Mouse (Mus musculus) fat pad, adult 2 months (tissue): ENCODE data around the gene Gm37240.

Experiments used
- DNase-seq: peaks from one replicate; pipeline ENCODE4 v3.0.0-alpha.2; 2011; ENCODE audit warnings: low read depth, low spot score; ENCODE audit errors: extremely low read depth

Gm37240 gene

DNA sequence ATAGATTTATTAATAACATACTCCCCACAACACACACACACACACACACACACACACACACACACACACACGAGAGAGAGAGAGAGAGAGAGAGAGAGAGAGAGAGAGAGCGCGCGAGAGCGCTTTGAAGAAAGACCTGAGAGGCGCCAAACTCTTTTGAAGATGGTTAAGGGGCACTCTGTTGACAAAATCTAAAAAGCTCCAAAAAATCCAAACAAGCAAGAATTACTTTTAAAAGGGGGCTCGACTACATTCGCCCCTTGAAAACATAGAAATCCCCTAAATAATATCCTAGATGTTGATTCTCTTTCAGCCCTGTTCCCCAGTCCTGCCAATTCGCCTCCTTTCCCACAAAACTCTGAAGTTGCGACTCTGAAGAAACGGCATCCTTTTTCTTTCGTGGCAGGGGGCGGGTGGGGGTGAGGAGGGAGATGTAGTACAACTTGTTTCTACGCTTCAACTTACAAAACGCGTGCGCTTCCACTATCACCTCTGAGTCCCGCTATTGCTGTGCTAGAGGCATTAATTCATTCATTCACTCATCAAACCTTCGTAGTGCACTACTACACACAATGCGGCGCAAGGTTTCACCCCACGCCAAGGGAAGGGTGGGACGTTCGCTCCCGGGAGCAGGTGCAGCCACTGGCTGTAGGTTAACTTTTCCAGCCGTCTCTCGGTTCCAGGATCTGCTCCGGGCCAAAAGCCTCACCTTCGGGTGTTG, 1073.7 kb downstream of the Gm37240 start:
- no peak for DNase-seq

DNA sequence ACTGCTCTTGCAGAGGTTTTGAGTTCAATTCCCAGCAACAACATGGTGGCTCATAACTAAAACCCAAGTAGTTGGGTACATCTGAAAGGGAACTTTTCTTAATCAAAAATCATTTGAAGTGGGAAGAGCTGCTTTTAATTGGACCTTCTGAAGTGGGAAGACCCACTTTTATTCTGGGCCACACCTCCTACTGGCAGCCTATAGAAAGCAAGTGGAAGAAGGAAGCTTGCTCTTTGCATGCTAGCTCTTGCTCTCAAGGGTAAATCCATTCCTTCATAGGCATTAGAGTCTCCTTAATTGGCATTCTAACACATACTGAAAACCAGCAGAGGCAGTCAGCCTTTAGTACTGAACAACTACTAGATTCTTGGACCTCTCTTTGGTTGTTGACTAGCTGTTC, 1076.5 kb downstream of the Gm37240 start:
- no peak for DNase-seq

DNA sequence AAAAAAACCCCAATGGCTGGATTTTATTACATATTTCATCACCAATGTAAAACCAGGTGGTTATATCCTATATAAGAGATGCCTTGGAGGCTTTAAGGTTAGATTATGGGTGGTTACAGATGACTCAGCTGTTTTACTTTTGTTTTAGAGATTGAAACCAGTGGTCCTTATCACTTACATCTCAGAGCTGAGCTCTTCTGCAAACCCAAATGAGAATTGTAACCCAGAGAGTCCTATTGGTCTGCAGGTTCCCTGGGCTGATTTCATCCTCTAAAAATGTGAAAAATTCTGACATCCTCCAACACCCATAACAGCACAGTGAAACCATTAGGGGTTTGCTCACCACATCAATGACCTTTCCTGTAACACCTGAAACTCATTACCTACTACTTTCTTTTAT, 1078.4 kb downstream of the Gm37240 start:
- no peak for DNase-seq

DNA sequence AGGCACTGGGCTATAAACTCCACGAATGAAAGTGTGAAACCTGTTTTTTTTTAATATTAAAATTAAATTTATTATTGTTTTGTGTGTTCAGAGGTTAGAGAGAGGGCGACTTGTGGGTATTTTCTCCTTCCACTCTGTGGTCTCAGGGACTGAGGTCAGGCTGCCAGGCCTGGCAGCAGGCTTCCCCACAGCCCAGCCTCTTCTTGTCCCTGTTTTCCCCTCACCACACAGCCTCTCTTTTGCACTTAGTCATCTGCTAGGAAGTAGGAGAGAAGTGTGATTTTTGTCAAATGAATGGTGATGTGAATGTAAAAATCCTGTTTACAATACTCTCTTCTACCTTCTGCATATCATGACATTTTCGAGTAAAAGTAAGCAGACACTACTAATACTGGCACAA, 1079.5 kb downstream of the Gm37240 start:
- no peak for DNase-seq

- DNase-seq, result no peak
These were observed 1081.1 kb downstream of the Gm37240 start for GRCm38 (mm10) chr3:84806206-84806605.

DNA sequence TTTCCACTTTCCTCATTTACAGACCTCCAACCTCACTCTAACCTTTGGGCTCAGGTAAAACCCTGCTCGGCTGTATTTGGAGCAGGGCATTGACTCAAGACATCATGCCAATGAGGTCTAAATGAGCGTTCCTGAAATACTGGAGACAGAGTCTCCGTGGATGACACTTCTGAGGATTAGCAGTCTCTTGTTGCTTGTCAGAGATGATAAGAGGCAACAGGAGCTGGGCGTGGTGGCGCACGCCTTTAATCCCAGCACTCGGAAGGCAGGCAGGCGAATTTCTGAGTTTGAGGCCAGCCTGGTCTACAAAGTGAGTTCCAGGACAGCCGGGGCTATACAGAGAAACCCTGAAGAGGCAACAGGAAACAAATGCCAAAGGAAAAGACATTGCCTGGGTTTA, 1083.3 kb downstream of the Gm37240 start:
- no peak for DNase-seq

- DNase-seq, result no peak
These were observed 1099.4 kb downstream of the Gm37240 start for GRCm38 (mm10) chr3:84787914-84788313.

GRCm38 (mm10) chr3:84776084-84776483, 1111.2 kb downstream of the Gm37240 start:
- DNase-seq, result no peak

GRCm38 (mm10) chr3:84775577-84775976, 1111.7 kb downstream of the Gm37240 start:
- no peak for DNase-seq

GRCm38 (mm10) chr3:84775067-84775423, 1112.3 kb downstream of the Gm37240 start:
- DNase-seq, result no peak

- DNase-seq, result no peak
These were observed 1112.9 kb downstream of the Gm37240 start for GRCm38 (mm10) chr3:84774246-84775066.

GRCm38 (mm10) chr3:84771980-84772379, 1115.3 kb downstream of the Gm37240 start:
- no peak for DNase-seq

- DNase-seq, result no peak
These were observed 1116.8 kb downstream of the Gm37240 start for GRCm38 (mm10) chr3:84770518-84770917.

GRCm38 (mm10) chr3:84769411-84769810, 1117.9 kb downstream of the Gm37240 start:
- no peak for DNase-seq

GRCm38 (mm10) chr3:84768940-84769339, 1118.4 kb downstream of the Gm37240 start:
- no peak for DNase-seq

DNA sequence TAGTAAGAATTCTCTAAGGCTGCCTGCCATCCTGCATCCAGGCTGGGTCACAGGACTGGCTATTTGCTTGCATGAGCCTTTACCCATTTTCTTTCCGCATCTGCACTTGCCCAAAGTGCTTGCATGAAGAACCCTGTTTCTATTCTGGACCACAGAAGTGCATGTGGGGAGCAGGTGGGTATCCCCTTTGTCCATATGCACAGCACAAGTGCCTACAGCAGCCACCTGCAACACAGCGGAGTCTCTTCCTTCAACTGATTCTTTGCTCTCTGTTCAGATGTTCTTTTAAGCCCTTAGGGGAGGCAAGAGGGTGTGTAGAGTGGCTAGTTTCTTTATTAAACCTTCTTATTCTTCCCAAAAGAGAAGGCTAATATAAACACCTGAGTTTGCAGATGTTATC, 1133.5 kb downstream of the Gm37240 start:
- no peak for DNase-seq

DNA sequence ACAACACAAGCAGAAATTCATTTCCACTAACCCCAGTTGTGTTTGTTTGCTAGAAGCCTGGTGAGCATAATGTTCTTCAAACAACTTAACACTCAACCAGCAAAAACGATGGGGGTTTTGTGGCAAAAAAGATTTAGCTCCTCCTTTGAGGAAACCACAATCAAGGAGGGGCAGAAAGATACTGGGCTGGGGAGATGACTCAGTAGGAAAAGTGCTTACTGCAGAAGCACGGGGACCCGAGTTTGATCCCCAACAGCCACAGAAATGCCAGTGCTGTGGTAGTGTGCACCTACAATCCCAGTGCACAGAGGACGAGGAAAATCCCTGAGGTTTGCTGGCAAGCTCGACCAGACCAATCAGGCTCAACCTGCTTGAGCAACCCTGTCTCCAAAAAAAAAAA, 1138.1 kb downstream of the Gm37240 start:
- DNase-seq, result no peak

DNA sequence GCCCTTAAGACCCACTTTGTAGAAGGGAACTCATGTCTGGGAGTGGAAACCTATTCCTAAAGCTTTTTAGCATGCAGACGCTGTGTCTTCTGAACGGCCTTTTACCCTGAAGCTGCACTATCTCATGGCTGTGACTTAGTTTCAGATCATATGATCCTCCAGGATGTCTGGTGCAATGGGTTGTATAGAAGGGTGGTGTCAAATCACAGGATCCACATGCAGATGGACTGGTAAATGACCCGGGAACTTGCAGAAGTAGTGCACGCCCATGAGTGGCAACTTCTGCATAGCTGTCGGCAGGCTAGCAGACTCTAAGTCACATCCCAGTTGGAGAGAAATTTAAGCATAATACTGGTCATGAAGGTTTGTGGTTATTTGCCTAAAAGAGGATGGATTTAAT, 1139.2 kb downstream of the Gm37240 start:
- DNase-seq, result no peak

GRCm38 (mm10) chr3:84745537-84746189, 1141.7 kb downstream of the Gm37240 start:
- DNase-seq, result peak; percentile 23

- no peak for DNase-seq
These were observed 1142.6 kb downstream of the Gm37240 start for GRCm38 (mm10) chr3:84744707-84745106.

DNA sequence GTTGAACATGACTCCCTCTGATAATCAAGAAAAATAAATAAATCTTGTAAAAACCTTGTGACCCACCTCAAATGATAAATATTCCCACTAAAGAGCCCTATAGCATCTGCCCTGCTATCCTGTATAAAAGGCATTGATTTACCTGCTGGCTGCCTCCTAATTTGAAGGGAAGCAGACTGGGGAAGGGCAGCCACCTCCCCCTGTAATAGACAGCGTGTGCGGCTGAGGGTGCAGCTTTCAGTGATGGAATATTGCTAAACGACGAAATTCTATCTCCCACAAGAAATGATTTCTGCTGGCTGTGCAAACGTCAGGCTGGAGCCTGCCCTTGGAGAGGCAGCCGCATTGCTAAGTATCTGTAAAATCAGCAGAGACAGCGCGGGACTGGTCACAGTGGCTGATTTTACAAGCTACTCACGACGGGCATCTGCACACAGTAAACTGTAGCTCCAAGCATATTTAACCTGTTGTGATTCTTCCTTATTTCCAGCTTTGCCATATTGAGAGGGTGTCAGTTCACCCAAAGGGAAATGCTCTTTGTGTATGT, 1147.2 kb downstream of the Gm37240 start:
- no peak for DNase-seq

- DNase-seq, result no peak
These were observed 1150.2 kb downstream of the Gm37240 start for GRCm38 (mm10) chr3:84737137-84737536.
